Mouse (Mus musculus): ENCODE data around the gene Gpr68.

GRCm38 (mm10) chr12:100865072-100865471 is 42.9 kb downstream of the Gpr68 start:
- TF ChIP-seq POLR2A (IDR thresholded peaks at IDR 0.05; ENCODE audit: borderline replicate concordance, control insufficient read depth, low read depth, low read length), result no peak
- no peak for TF ChIP-seq CTCF (IDR thresholded peaks at IDR 0.05; ENCODE audit: control insufficient read depth, insufficient read depth, low read length)

All from bone marrow, adult 2 months (tissue).